Mouse (Mus musculus) midbrain, embryonic 12.5 days (tissue): Measurements from ENCODE around the gene Smad6. TPM values are rescaled to one million over a fixed set of nuclear protein-coding genes. Genes with fewer than 3 reads are reported as not detected.

Experiments
- ATAC-seq: fragments of 200-750 bp; cut with Nextera tagmentation; 2 replicates; pipeline ENCODE4 v1.8.0; 2017; ENCODE audit warnings: low read depth, moderate TSS enrichment, moderate library complexity; ENCODE audit not compliant: low FRiP score
- H3K27ac ChIP-seq: fragments of 300-500 bp; sonication (generic); replicated peaks from 2 replicates; pipeline ENCODE4 v1.5.1; 2016; ENCODE audit warnings: mild to moderate bottlenecking
- H3K27me3 ChIP-seq: fragments of 300-500 bp; sonication (generic); 2 replicates; pipeline ENCODE4 v1.6.1; 2016; ENCODE audit warnings: mild to moderate bottlenecking
- H3K36me3 ChIP-seq: fragments of 300-500 bp; sonication (generic); 2 replicates; pipeline ENCODE4 v1.6.1; 2016
- H3K4me1 ChIP-seq: fragments of 300-500 bp; sonication (generic); 2 replicates; pipeline ENCODE4 v1.6.1; 2016
- H3K4me2 ChIP-seq: fragments of 300-500 bp; sonication (generic); replicated peaks from 2 replicates; pipeline ENCODE4 v1.6.1; 2016; ENCODE audit warnings: mild to moderate bottlenecking, moderate library complexity
- H3K4me3 ChIP-seq: fragments of 300-500 bp; sonication (generic); 2 replicates; pipeline ENCODE4 v1.5.1; 2016; ENCODE audit warnings: mild to moderate bottlenecking
- H3K9ac ChIP-seq: fragments of 300-500 bp; sonication (generic); replicated peaks from 2 replicates; pipeline ENCODE4 v1.6.1; 2016; ENCODE audit warnings: mild to moderate bottlenecking, moderate library complexity
- H3K9me3 ChIP-seq: fragments of 300-500 bp; sonication (generic); 2 replicates; pipeline ENCODE4 v1.6.1; 2016; ENCODE audit warnings: mild to moderate bottlenecking
- WGBS: fragments of 180-500 bp; shearing (Covaris S2); methylation state at CpG from one replicate; pipeline ENCODE4 v1.1.7; 2016; 5-methylcytosine and 5-hydroxymethylcytosine counted together
- polyA plus RNA-seq: library from polyadenylated mRNA; unstranded; fragments of >200 nt; fragmentation: Nextera tagmentation; extraction: Ambion mirVana; gene quantifications from 2 replicates; pipeline ENCODE4 v1.2.1, GENCODE M21; 2016

Gene Smad6
- polyA plus RNA-seq, 1 experiment from 2014 or later, result 7.8 TPM

DNA sequence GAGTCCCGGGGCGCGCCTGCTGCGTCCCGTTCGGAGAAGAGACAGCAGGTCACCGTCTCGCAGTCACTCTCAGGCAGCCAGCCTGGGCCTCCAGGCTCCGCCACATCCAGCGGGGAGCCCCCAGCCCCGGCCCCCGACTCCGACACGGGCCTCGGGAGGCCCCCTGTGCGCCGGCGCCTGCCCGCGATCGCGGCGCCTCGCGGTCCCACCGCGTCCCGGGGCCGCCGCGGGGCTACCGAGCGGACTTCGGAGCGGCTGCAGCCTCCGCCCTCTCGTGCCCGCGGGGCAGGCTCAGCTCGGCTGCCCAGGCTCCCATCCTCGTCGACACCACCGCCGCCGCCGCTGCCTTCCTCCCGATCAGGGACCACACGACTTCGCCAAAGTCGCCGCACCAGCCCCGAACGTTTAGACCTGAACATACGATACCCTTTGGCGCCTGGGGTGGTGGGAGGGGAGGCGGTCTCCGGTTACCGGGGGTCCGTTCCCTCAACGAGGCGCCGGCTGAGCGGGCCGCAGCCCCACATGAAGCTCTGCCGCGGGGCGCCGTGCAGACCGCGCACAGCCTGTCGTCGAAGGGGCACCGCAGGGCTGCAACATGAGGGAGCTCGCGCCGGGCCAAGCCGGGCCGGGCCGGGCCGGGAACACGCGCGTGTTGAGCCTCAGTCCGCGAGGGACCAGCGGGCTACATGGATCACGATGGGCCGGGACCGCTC is 1.1 kb downstream of the Smad6 start:
- under 1% methylated on average over 83 of the region's 89 CpGs for WGBS
- Histone ChIP-seq H3K27me3 (peaks cover 30% of the 10 kb centered on the region), H3K4me2 (peak overlapping the region; percentile 93), H3K4me3 (peak overlapping the region; percentile 70), H3K9me3 (no peaks in the 10 kb centered on the region), H3K27ac (peak overlapping the region; percentile 87), H3K4me1 (peaks cover 63% of the 10 kb centered on the region), H3K36me3 (no peaks in the 10 kb centered on the region), H3K9ac (peak overlapping the region; percentile 87)
- no peak for ATAC-seq

DNA sequence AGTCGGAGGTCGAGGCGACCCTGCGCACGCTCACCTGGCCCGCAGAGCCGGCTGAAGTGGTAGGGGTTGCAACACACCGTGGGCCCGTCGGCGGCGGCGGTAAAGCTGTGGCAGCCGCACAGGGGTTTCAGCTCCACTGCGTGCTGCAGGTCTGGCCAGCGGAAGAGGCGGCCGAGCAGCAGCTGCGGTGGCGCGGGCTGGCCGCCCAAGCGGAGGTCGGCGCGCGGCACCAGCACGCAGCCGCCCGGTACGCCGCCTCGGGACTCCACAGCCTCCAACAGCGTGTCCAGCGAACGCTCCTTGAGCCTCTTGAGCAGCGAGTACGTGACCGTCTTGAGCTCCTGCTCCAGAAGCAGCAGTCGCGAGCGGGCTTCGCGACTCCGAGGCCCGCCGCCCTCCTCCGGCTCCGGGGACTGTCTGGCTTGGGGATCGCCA is 1.7 kb downstream of the Smad6 start:
- ATAC-seq, result no peak
- peak overlapping the region; percentile 87 for H3K9ac ChIP-seq
- H3K4me2 ChIP-seq, result peak overlapping the region; percentile 93
- H3K36me3 ChIP-seq, result no peaks in the 10 kb centered on the region
- WGBS, result under 1% methylated on average over 50 of the region's 50 CpGs
- peak overlapping the region; percentile 87 for H3K27ac ChIP-seq
- peaks cover 30% of the 10 kb centered on the region for H3K27me3 ChIP-seq
- peaks cover 65% of the 10 kb centered on the region for H3K4me1 ChIP-seq
- no peaks in the 10 kb centered on the region for H3K9me3 ChIP-seq
- peak overlapping the region; percentile 70 for H3K4me3 ChIP-seq

GRCm38 (mm10) chr9:64019036-64019886 is 2.6 kb downstream of the Smad6 start:
- H3K4me3 ChIP-seq, result peak overlapping the region; percentile 70
- H3K27me3 ChIP-seq, result peaks cover 30% of the 10 kb centered on the region
- peaks cover 68% of the 10 kb centered on the region for H3K4me1 ChIP-seq
- H3K36me3 ChIP-seq, result no peaks in the 10 kb centered on the region
- peak overlapping the region; percentile 93 for H3K4me2 ChIP-seq
- no peak overlapping the region for H3K27ac ChIP-seq
- 8% methylated on average over 10 of the region's 10 CpGs for WGBS
- no peaks in the 10 kb centered on the region for H3K9me3 ChIP-seq
- ATAC-seq, result no peak
- peak overlapping the region; percentile 87 for H3K9ac ChIP-seq

DNA sequence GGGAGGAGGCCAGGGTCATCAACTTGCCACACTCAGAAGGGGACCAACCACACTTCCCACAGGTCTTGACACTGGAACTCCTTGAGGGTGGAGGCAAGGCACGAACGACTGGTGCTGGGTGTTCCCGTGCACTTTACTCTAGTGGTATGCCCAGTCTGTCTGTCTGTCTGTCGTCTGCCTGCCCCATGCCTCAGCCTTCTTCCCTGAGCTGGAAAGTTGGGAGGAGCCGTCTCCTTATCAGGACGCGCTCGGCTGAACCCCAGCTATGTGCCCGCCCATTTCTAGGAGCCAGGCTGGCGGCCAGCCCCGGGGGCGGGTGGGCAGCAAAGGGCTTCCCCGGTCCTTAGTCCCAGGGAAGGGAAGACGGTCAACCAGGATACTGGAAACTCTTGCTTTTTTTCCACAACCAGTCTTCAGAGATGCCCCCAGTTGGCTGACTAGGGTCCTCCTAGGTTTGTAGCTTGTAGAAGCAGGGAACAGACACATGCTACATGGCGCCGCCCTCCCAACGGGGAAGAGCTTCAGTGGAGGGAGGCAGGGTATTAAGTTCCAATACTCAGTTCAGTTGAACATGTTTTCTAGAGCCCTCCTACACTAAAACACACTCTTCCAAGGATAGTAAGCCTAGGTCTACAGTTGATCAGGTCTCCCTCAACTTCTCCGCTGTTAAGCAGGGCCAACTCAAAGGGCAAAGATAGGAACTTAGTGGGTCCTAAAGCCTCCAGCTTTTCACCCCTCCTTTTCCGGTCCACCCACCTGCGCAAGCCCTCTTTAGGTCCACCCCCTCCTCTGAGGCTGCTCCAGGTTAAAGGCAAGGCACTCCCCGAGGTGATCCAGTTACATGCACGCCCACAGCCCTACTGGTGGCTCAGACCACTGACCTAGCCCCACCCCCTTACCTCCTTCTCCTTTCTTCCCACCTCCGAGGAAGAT is 3.7 kb downstream of the Smad6 start:
- no peak for ATAC-seq
- H3K4me1 ChIP-seq, result peaks cover 68% of the 10 kb centered on the region
- H3K9ac ChIP-seq, result peak overlapping the region; percentile 38
- H3K9me3 ChIP-seq, result no peaks in the 10 kb centered on the region
- H3K36me3 ChIP-seq, result no peaks in the 10 kb centered on the region
- peaks cover 22% of the 10 kb centered on the region for H3K27me3 ChIP-seq
- WGBS, result 3% methylated on average over 23 of the region's 23 CpGs
- H3K4me3 ChIP-seq, result peak overlapping the region; percentile 70
- H3K4me2 ChIP-seq, result peak overlapping the region; percentile 93
- peak overlapping the region; percentile 35; the same call in 1 of the 2 replicates for H3K27ac ChIP-seq

DNA sequence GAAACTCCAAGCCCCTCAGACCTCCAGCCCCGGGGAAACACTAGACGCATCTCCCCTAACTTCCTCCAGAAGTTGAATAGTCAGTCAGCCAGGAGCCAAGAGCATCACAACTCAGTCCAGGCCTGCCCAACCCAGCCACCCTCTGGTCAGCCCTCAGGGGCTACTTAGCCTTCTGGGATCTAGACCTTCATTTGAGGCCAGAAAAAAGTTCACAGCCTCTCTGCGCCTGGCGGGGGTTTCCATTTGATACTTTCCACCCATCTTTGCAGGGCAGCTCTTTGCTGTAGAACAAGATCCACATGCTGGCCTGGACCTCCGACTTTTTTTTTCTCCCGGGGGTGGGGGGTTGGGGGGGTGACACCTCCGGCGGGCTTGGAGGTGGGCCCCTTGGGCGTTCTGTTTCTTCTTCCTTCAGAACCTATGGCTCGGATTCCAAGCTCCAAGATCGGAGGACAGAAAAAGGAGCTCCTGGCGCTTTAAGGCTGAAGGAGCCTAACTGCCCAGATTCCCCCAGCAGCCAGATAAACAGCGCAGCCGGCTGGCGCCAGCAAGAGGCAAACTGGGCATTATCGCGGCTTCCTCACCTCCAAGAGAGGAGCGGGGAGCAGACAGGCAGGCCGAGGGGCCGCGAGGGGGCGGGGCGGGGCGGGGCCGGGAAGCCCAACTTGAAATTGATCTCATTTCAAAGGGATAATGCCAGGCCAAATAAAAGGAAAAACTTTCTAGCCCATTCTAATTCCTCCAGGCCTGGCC is 5.0 kb downstream of the Smad6 start:
- Histone ChIP-seq H3K27me3 (peaks cover 22% of the 10 kb centered on the region), H3K4me1 (peaks cover 59% of the 10 kb centered on the region), H3K9me3 (no peaks in the 10 kb centered on the region), H3K36me3 (peaks cover 11% of the 10 kb centered on the region), H3K4me3 (peak overlapping the region; percentile 70), H3K4me2 (peak overlapping the region; percentile 93), H3K27ac (peak overlapping the region; percentile 39), H3K9ac (peak overlapping the region; percentile 45)
- ATAC-seq, result no peak
- WGBS, result 3% methylated on average over 25 of the region's 25 CpGs

DNA sequence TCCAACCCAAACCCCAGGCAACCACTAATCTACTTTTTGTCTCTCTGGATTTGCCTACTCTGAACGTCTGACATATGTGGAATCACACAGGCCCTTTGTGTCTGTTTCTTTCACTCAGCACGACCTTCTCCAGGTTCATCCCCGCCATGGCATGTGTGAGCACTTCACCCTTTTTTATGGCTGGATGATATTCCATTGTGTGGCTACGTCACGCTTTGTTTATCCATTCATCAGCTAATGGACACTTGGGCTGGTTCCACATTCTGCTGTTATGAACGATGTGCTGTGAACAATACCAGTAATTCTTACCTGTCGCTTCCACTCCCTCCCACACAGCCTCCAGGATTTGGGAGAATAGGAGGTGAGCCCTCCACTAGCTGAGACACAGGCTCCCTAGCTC is 5.8 kb downstream of the Smad6 start:
- Histone ChIP-seq H3K4me2 (peak overlapping the region; percentile 93; the same call in 1 of the 2 replicates), H3K4me3 (no peak overlapping the region), H3K27ac (0 out of 2 replicates have a peak overlapping the region, but pooled peaks have one; percentile 39)

GRCm38 (mm10) chr9:64014801-64015200 is 7.1 kb downstream of the Smad6 start:
- peaks cover 45% of the 10 kb centered on the region for H3K4me1 ChIP-seq
- ATAC-seq, result no peak
- H3K4me3 ChIP-seq, result no peak overlapping the region
- no peak overlapping the region for H3K4me2 ChIP-seq
- H3K27me3 ChIP-seq, result peaks cover 22% of the 10 kb centered on the region
- peaks cover 18% of the 10 kb centered on the region for H3K36me3 ChIP-seq
- H3K9me3 ChIP-seq, result 0 out of 2 replicates have a peak, but pooled peaks cover 6% of the 10 kb centered on the region
- H3K9ac ChIP-seq, result no peak overlapping the region
- 73% methylated on average over 6 of the region's 6 CpGs for WGBS
- H3K27ac ChIP-seq, result no peak overlapping the region

More for the DNA sequence above, 5.8 kb downstream of the Smad6 start:
- H3K4me1 ChIP-seq, result peaks cover 57% of the 10 kb centered on the region
- peaks cover 22% of the 10 kb centered on the region for H3K27me3 ChIP-seq
- H3K9me3 ChIP-seq, result 0 out of 2 replicates have a peak, but pooled peaks cover 6% of the 10 kb centered on the region
- 30% methylated on average over 7 of the region's 7 CpGs for WGBS
- no peak overlapping the region for H3K9ac ChIP-seq
- no peak for ATAC-seq
- H3K36me3 ChIP-seq, result peaks cover 18% of the 10 kb centered on the region

GRCm38 (mm10) chr9:64011356-64011755 is 10.5 kb downstream of the Smad6 start:
- H3K36me3 ChIP-seq, result peaks cover 24% of the 10 kb centered on the region
- no peak overlapping the region for H3K4me3 ChIP-seq
- H3K27ac ChIP-seq, result no peak overlapping the region
- no peak overlapping the region for H3K9ac ChIP-seq
- H3K4me2 ChIP-seq, result no peak overlapping the region
- WGBS, result 97% methylated on average over 1 of the region's 1 CpGs
- H3K27me3 ChIP-seq, result no peaks in the 10 kb centered on the region; the same call in 1 of the 2 replicates
- ATAC-seq, result no peak
- H3K4me1 ChIP-seq, result peaks cover 13% of the 10 kb centered on the region
- 0 out of 2 replicates have a peak, but pooled peaks cover 6% of the 10 kb centered on the region for H3K9me3 ChIP-seq

DNA sequence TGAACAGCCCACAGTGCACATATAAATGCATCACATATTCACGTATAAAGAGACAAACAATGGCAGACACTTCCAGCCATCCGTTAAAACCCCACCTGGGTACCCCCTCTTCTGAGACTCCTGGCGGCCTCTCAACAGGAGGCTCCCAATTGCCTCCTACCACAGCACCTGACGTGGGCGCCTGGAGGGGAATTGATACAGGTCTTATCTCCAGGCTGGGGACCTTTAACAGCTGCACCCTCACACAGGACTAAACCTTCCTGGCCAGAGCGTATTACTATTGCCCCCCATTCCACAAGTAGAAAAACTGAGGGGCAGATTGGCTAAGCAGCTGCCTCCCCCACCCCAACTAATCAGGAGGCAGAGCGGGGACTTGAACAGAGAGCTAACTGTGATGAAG is 18.9 kb downstream of the Smad6 start:
- H3K27ac ChIP-seq, result no peak overlapping the region
- no peak overlapping the region for H3K9ac ChIP-seq
- no peaks in the 10 kb centered on the region for H3K9me3 ChIP-seq
- no peaks in the 10 kb centered on the region for H3K27me3 ChIP-seq
- H3K4me2 ChIP-seq, result no peak overlapping the region
- peaks cover 5% of the 10 kb centered on the region; the same call in 1 of the 2 replicates for H3K36me3 ChIP-seq
- ATAC-seq, result no peak
- H3K4me1 ChIP-seq, result peaks cover 11% of the 10 kb centered on the region
- 80% methylated on average over 7 of the region's 7 CpGs for WGBS
- no peak overlapping the region for H3K4me3 ChIP-seq

DNA sequence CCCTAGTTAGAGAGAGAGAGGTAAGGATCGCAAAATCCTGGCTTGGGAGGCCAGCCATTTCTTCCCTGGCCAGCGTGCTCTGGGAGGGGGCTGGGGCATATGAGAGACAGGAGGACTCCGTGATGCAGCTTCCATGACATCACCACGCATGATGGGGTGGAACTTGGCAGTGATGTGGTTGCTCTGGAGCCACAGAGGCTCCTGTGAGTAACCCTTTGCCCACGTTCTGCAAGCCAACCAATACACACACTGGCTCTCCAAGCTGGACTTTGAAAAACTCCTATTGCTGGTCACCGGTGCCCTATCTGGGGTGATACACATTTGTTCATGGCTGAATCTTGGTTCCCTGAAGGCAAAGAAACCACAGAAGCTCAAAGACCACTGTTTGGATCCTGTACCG is 20.8 kb downstream of the Smad6 start:
- WGBS, result 73% methylated on average over 7 of the region's 7 CpGs
- Histone ChIP-seq H3K4me1 (peaks cover 17% of the 10 kb centered on the region), H3K27me3 (no peaks in the 10 kb centered on the region), H3K27ac (no peak overlapping the region), H3K9me3 (no peaks in the 10 kb centered on the region), H3K4me3 (no peak overlapping the region), H3K36me3 (no peaks in the 10 kb centered on the region), H3K9ac (no peak overlapping the region), H3K4me2 (no peak overlapping the region)
- no peak for ATAC-seq

- H3K4me3 ChIP-seq, result no peak overlapping the region
- no peaks in the 10 kb centered on the region for H3K27me3 ChIP-seq
- H3K4me2 ChIP-seq, result no peak overlapping the region
- H3K4me1 ChIP-seq, result peaks cover 17% of the 10 kb centered on the region
- ATAC-seq, result no peak
- no peak overlapping the region for H3K27ac ChIP-seq
- H3K9ac ChIP-seq, result no peak overlapping the region
- 93% methylated on average over 5 of the region's 5 CpGs for WGBS
- no peaks in the 10 kb centered on the region for H3K9me3 ChIP-seq
- no peaks in the 10 kb centered on the region for H3K36me3 ChIP-seq
Observed at GRCm38 (mm10) chr9:64000085-64000484, 21.8 kb downstream of the Smad6 start.
